In the genomic region with DNA sequence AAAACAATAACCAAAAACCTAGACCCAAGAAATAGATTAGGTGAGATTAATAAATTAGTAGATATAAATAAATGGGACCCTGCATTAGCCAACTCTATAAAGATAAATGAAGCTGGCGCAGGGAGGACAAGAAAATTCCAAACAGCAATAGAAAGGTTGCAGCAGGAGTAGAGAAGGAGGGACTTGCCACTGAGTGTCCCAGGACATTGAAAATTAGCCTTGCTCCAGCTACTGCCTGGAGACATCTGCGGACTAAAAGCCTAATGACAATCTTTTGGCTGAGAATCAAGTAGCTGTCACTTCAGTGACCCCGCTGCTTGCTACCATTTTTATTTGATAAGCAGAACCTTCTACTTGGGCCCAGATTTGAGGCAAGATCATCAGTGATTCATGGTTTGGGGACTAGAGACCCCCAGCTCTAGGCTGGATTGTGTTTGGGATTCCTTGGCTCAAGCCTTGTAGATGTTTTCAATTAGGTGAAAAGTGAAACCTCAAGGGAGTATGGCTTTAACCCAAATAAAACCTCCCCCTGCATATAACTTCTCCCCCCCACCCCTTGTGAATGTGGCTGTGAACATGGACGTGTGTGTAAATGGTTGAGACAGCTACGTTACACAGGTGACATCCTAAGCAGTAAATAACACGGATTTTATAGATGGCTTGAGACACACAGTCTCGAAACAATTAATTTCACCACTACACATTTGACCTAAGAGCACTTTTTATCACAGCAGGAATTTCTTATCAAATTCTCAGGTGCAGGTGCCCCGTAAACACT, we compare ENCODE assay signal across 24 mouse cellular contexts.
DNase-seq lines count a peak whose midpoint lies in the region; ATAC-seq and TF ChIP-seq lines count a peak whose summit lies in the region.
"Had no signal": no experiment of that assay in that cellular context is flagged by ENCODE, and none has a peak within 500 bp of the region (broad histone marks: within the 10 kb centered on the region; RNA-seq: fewer than 3 reads in every experiment).

No protein-coding gene starts in this region.

- peak; percentile 74 for ATAC-seq in lung, embryonic 14.5 days (ENCODE audit: insufficient read depth)
- no peak for ATAC-seq in monocyte, adult 5-6 weeks (replicated peaks; ENCODE audit: insufficient number of reproducible peaks, low FRiP score, low TSS enrichment, poor library complexity, severe bottlenecking)
- ATAC-seq: forebrain, embryonic 14.5 days; intestine, embryonic 15.5 days had no signal

- TF ChIP-seq POLR2A in brain, embryonic 14.5 days (IDR thresholded peaks at IDR 0.05; ENCODE audit: borderline replicate concordance, extremely low read depth, insufficient read depth, insufficient read length, poor library complexity, severe bottlenecking): no peak

- DNase-seq in embryo, embryonic 11 days: peak; percentile 33
- DNase-seq in embryo, embryonic 10 days (ENCODE audit: low spot score): no peak
- peak; percentile 89 for DNase-seq in lung, embryonic 14.5 days
- no peak for DNase-seq in lung, postnatal 10 days
- DNase-seq in brain, embryonic 14.5 days (ENCODE audit: low read depth): peak; percentile 35
- DNase-seq in hindlimb bud, embryonic 11.5 days (ENCODE audit: extremely low spot score, low read depth, low spot score): peak; percentile 54
- DNase-seq in right cerebral cortex, postnatal 14 days: no peak
- DNase-seq: adrenal gland, postnatal 10 days; cerebellum, adult 2 months; cerebellum, postnatal 25 days; gastrocnemius, postnatal 10 days; kidney, postnatal 10 days; lung, postnatal 4 days; right cerebral cortex, postnatal 25 days; spleen, adult 18-20 months; thymus, postnatal 14 days had no signal

- H3K4me3 ChIP-seq in lung, embryonic 14.5 days (ENCODE audit: low read depth, low read length): no peak overlapping the region
- H3K4me3 ChIP-seq: embryonic facial prominence, embryonic 15.5 days; hindbrain, embryonic 15.5 days; intestine, embryonic 15.5 days; limb, embryonic 15.5 days had no signal

- no peaks in the 10 kb centered on the region for H3K36me3 ChIP-seq in lung, embryonic 14.5 days (ENCODE audit: insufficient read depth)
- H3K36me3 ChIP-seq: embryonic facial prominence, embryonic 15.5 days; hindbrain, embryonic 15.5 days; intestine, embryonic 15.5 days; limb, embryonic 15.5 days had no signal

- no peaks in the 10 kb centered on the region for H3K27me3 ChIP-seq in lung, embryonic 14.5 days (ENCODE audit: insufficient read depth, low read length)
- H3K27me3 ChIP-seq: embryonic facial prominence, embryonic 15.5 days; hindbrain, embryonic 15.5 days; intestine, embryonic 15.5 days had no signal

- H3K9ac ChIP-seq in lung, embryonic 14.5 days: no peak overlapping the region
- H3K9ac ChIP-seq: embryonic facial prominence, embryonic 15.5 days; hindbrain, embryonic 15.5 days; intestine, embryonic 15.5 days; limb, embryonic 15.5 days; liver, embryonic 14.5 days had no signal

- no peak overlapping the region for H3K4me2 ChIP-seq in lung, embryonic 14.5 days
- H3K4me2 ChIP-seq: embryonic facial prominence, embryonic 15.5 days; heart, embryonic 11.5 days; hindbrain, embryonic 15.5 days; intestine, embryonic 15.5 days; limb, embryonic 15.5 days had no signal

- 28% methylated on average over 8 of the region's 8 CpGs for WGBS in lung, embryonic 14.5 days

- no peak for TF ChIP-seq CTCF in lung, embryonic 14.5 days (IDR thresholded peaks at IDR 0.05; ENCODE audit: low read depth)
- TF ChIP-seq CTCF in brain, embryonic 14.5 days (IDR thresholded peaks at IDR 0.05; ENCODE audit: borderline replicate concordance, extremely low read depth, insufficient read depth, insufficient read length): no peak

- no peak overlapping the region for H3K27ac ChIP-seq in lung, embryonic 14.5 days (ENCODE audit: low read depth)
- H3K27ac ChIP-seq: embryonic facial prominence, embryonic 15.5 days; hindbrain, embryonic 15.5 days; intestine, embryonic 15.5 days; limb, embryonic 15.5 days; liver, embryonic 14.5 days had no signal

- peaks cover 3% of the 10 kb centered on the region; the same call in 1 of the 2 replicates for H3K4me1 ChIP-seq in lung, embryonic 14.5 days (ENCODE audit: insufficient read depth)
- H3K4me1 ChIP-seq: embryonic facial prominence, embryonic 15.5 days; hindbrain, embryonic 15.5 days; intestine, embryonic 15.5 days had no signal

- H3K9me3 ChIP-seq in lung, embryonic 14.5 days (ENCODE audit: low read depth, low read length): 0 out of 2 replicates have a peak, but pooled peaks cover 4% of the 10 kb centered on the region
- H3K9me3 ChIP-seq: embryonic facial prominence, embryonic 15.5 days; hindbrain, embryonic 15.5 days; intestine, embryonic 15.5 days; limb, embryonic 15.5 days had no signal

Comparison
In these comparisons a context has a peak if more than half of its experiments do, and no peak if none do; other contexts are left out.
1. DNase-seq: peak in embryo, embryonic 11 days (single experiment), lung, embryonic 14.5 days (single experiment), brain, embryonic 14.5 days (single experiment) and hindlimb bud, embryonic 11.5 days (single experiment); none in embryo, embryonic 10 days (single experiment), lung, postnatal 10 days (single experiment) and right cerebral cortex, postnatal 14 days (single experiment).